Mouse (Mus musculus) cerebellum, adult 2 months (tissue): Measurements from ENCODE around the gene Hrct1. TPM values are rescaled to one million over a fixed set of nuclear protein-coding genes. Genes with fewer than 3 reads are reported as not detected.

ENCODE experiments used
- DNase-seq, 2 experiments: peaks; one replicate each; pipeline ENCODE4 v3.0.0; 2021
- H3K27ac ChIP-seq: fragments of 200-500 bp; 2 replicates; pipeline ENCODE4 v1.5.1; 2012; ENCODE audit warnings: low read length, control low read depth, inconsistent platforms; ENCODE audit not compliant: insufficient read depth
- H3K27me3 ChIP-seq: fragments of 200-500 bp; 2 replicates; pipeline ENCODE4 v1.6.1; 2012; ENCODE audit warnings: inconsistent platforms, mild to moderate bottlenecking, low read length, moderate library complexity; ENCODE audit not compliant: control insufficient read depth, insufficient read depth
- H3K4me1 ChIP-seq: fragments of 200-500 bp; 2 replicates; pipeline ENCODE4 v1.6.1; 2011; ENCODE audit warnings: low read length; ENCODE audit not compliant: control insufficient read depth, insufficient read depth
- H3K4me3 ChIP-seq: fragments of 200-500 bp; replicated peaks from 2 replicates; pipeline ENCODE3; 2011; ENCODE audit warnings: mild to moderate bottlenecking, low read depth, low read length, control low read depth; ENCODE audit not compliant: insufficient read depth
- CTCF ChIP-seq: fragments of 200-500 bp; IDR thresholded peaks from 2 replicates; pipeline ENCODE4 v1.5.1; 2011; ENCODE audit warnings: low read depth, mild to moderate bottlenecking, control low read depth, low read length, moderate library complexity, borderline replicate concordance; ENCODE audit not compliant: insufficient read depth
- POLR2A ChIP-seq: fragments of 200-500 bp; IDR thresholded peaks from 2 replicates; pipeline ENCODE4 v1.6.1; 2011; ENCODE audit warnings: low read length, control low read depth, borderline replicate concordance; ENCODE audit not compliant: insufficient read depth
- WGBS: fragments of 180-500 bp; shearing (Covaris S2); methylation state at CpG from one replicate; pipeline ENCODE4 v1.1.7; 2018; 5-methylcytosine and 5-hydroxymethylcytosine counted together
- polyA plus RNA-seq: library from polyadenylated mRNA; depleted of rRNA; stranded (reverse); fragments of >200 nt; gene quantifications from 2 replicates; pipeline ENCODE4 v1.2.3, GENCODE M21; 2012; rRNA removed

Hrct1 gene
- polyA plus RNA-seq, 1 experiment = 1.6 TPM

- H3K27ac ChIP-seq = no peak overlapping the region
- no peak for TF ChIP-seq CTCF
- TF ChIP-seq POLR2A = no peak
- H3K4me1 ChIP-seq = no peaks in the 10 kb centered on the region
- 96% methylated on average over 2 of the region's 2 CpGs for WGBS
- H3K4me3 ChIP-seq = no peak overlapping the region
- no peak for DNase-seq
- no peaks in the 10 kb centered on the region; the same call in 1 of the 2 replicates for H3K27me3 ChIP-seq
These were observed 42.4 kb downstream of the Hrct1 start for GRCm38 (mm10) chr4:43769374-43769773.

DNA sequence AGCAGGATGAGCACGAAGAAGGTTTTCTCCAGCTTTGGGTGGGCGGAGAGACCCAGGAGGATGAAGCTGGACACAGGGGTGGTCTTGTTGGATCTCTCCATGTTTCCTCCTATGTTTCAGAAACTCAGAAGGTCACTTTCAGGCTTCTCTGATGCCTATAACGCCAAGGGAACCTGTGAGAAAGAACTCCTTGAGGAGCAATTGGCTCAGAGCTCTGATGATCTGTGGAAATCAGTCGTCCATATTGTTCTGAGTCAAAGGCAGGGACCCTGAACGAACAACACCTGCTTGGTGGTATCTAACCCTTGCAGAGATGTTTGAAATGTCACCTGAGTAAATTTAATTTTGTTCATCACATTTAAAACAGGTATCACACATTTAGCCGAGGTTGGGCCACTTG, 43.9 kb downstream of the Hrct1 start, which contains the start of gene Olfr159:
Gene Olfr159, minus strand, starts transcription at position 101 of the 400 bp plus-strand sequence.
- no peak for TF ChIP-seq POLR2A
- no peak for TF ChIP-seq CTCF
- 82% methylated on average over 6 of the region's 6 CpGs for WGBS
- DNase-seq = no peak
- no peaks in the 10 kb centered on the region; the same call in 1 of the 2 replicates for H3K27me3 ChIP-seq
- H3K4me3 ChIP-seq = no peak within 1 kb of the TSS
- H3K27ac ChIP-seq = no peak within 1 kb of the TSS
- H3K4me1 ChIP-seq = no peaks in the 10 kb centered on the region

- WGBS = 36% methylated on average over 6 of the region's 6 CpGs
- H3K27ac ChIP-seq = no peak overlapping the region
- TF ChIP-seq CTCF (no peak), POLR2A (no peak)
- no peaks in the 10 kb centered on the region for H3K4me1 ChIP-seq
- DNase-seq = no peak
- no peak overlapping the region for H3K4me3 ChIP-seq
- no peaks in the 10 kb centered on the region; the same call in 1 of the 2 replicates for H3K27me3 ChIP-seq
These were observed 44.6 kb downstream of the Hrct1 start for GRCm38 (mm10) chr4:43771626-43772025.

DNA sequence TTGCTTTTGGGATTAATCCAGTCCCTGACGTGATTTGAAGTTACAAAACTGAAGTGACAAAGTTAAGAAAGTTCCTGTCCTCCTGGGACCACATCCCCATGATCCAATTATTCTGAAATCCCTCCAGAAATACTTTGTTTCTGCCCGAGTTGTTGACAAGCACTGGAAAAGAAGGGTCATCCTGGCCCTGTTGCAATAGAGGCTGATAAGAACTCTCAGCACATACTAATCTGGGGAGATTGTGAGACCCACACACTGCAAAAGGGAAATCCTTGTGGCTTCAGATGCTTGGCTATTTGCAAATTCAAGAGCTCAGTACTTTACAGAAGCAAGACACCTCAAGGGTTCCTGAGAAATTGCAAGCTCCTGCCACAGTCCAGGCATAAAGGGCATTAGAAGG, 45.3 kb downstream of the Hrct1 start:
- no peak overlapping the region for H3K27ac ChIP-seq
- H3K4me1 ChIP-seq = no peaks in the 10 kb centered on the region
- no peak for TF ChIP-seq CTCF
- TF ChIP-seq POLR2A = no peak
- no peak overlapping the region for H3K4me3 ChIP-seq
- 31% methylated on average over 2 of the region's 2 CpGs for WGBS
- H3K27me3 ChIP-seq = no peaks in the 10 kb centered on the region; the same call in 1 of the 2 replicates
- DNase-seq = no peak

Other genes with a start within 250 kb of the Hrct1 start
- gene Sit1, start 243.5 kb upstream of the Hrct1 start, polyA plus RNA-seq = not detected in 2 replicates
- 133 and 137 TPM in 2 replicates for gene Ccdc107, start 234.3 kb upstream of the Hrct1 start, polyA plus RNA-seq
- gene Arhgef39, start 227.5 kb upstream of the Hrct1 start, polyA plus RNA-seq = 2.8 and 3.2 TPM in 2 replicates
- gene Car9, start 220.2 kb upstream of the Hrct1 start, polyA plus RNA-seq = 15.8 and 17.7 TPM in 2 replicates
- gene Tpm2, start 203.4 kb upstream of the Hrct1 start, polyA plus RNA-seq = 18.0 and 21.1 TPM in 2 replicates
- 70.4 and 71.2 TPM in 2 replicates for gene Creb3, start 164.9 kb upstream of the Hrct1 start, polyA plus RNA-seq
- 48.8 and 53.9 TPM in 2 replicates for gene Tln1, start 164.5 kb upstream of the Hrct1 start, polyA plus RNA-seq
- gene Rgp1, start 148.5 kb upstream of the Hrct1 start, polyA plus RNA-seq = 30.3 and 39.2 TPM in 2 replicates
- 79.8 and 80.0 TPM in 2 replicates for gene Gba2, start 148.3 kb upstream of the Hrct1 start, polyA plus RNA-seq
- gene Msmp, start 142.7 kb upstream of the Hrct1 start, polyA plus RNA-seq = not detected in 2 replicates
- gene Npr2, start 95.3 kb upstream of the Hrct1 start, polyA plus RNA-seq = 140 and 145 TPM in 2 replicates
- 3.8 and 5.7 TPM in 2 replicates for gene Spag8, start 73.6 kb upstream of the Hrct1 start, polyA plus RNA-seq
- gene Hint2, start 70.7 kb upstream of the Hrct1 start, polyA plus RNA-seq = 94.3 and 99.6 TPM in 2 replicates
- 21.2 and 21.8 TPM in 2 replicates for gene Tmem8b, start 58.2 kb upstream of the Hrct1 start, polyA plus RNA-seq
- gene Fam221b, start 58.0 kb upstream of the Hrct1 start, polyA plus RNA-seq = 0.77 and 1.0 TPM in 2 replicates
- gene Olfr70, start 26.4 kb upstream of the Hrct1 start, polyA plus RNA-seq = not detected in 2 replicates
- gene Olfr71, start 16.9 kb upstream of the Hrct1 start, polyA plus RNA-seq = not detected in 2 replicates
- gene Spaar, start 2.8 kb downstream of the Hrct1 start, polyA plus RNA-seq = 0.76 and 0.88 TPM in 2 replicates
- not detected in 2 replicates for gene Olfr159, start 43.8 kb downstream of the Hrct1 start, polyA plus RNA-seq
- not detected in 2 replicates for gene Olfr156, start 96.7 kb downstream of the Hrct1 start, polyA plus RNA-seq
- not detected in 2 replicates for gene Olfr157, start 113.0 kb downstream of the Hrct1 start, polyA plus RNA-seq
- not detected in 2 replicates for gene Olfr155, start 124.4 kb downstream of the Hrct1 start, polyA plus RNA-seq
- gene Reck, start 148.3 kb downstream of the Hrct1 start, polyA plus RNA-seq = 8.3 and 9.8 TPM in 2 replicates
- gene Glipr2, start 230.2 kb downstream of the Hrct1 start, polyA plus RNA-seq = 6.8 and 7.4 TPM in 2 replicates